Mouse (Mus musculus) limb, embryonic 14.5 days (tissue): ENCODE results near the gene Ovca2. TPM values are rescaled to one million over a fixed set of nuclear protein-coding genes. Genes with fewer than 3 reads are reported as not detected.
A peak's percentile ranks its signal among the peaks of the same experiment; 100 is the strongest.

ENCODE experiments used
- ATAC-seq: fragments of 200-750 bp; cut with Nextera tagmentation; 2 replicates; pipeline ENCODE4 v1.8.0; 2017; ENCODE audit warnings: low read depth, moderate number of reproducible peaks, moderate TSS enrichment; ENCODE audit not compliant: low FRiP score
- DNase-seq: peaks from one replicate; pipeline ENCODE4 v3.0.0-alpha.2; 2015; ENCODE audit warnings: low spot score
- H3K27ac ChIP-seq: fragments of 300-500 bp; sonication (generic); replicated peaks from 2 replicates; pipeline ENCODE4 v1.5.1; 2014; ENCODE audit warnings: low read depth, mild to moderate bottlenecking, low read length, moderate library complexity, mixed read lengths
- H3K27me3 ChIP-seq: fragments of 300-500 bp; sonication (generic); 2 replicates; pipeline ENCODE4 v1.6.1; 2014; ENCODE audit warnings: low read length, mixed read lengths; ENCODE audit not compliant: control insufficient read depth, insufficient read depth
- H3K36me3 ChIP-seq: fragments of 300-500 bp; sonication (generic); 2 replicates; pipeline ENCODE4 v1.6.1; 2014; ENCODE audit warnings: mild to moderate bottlenecking, low read length, moderate library complexity, mixed read lengths; ENCODE audit not compliant: control insufficient read depth, insufficient read depth
- H3K4me1 ChIP-seq: fragments of 300-500 bp; sonication (generic); 2 replicates; pipeline ENCODE4 v1.6.1; 2014; ENCODE audit warnings: antibody characterized with exemption, low read length, mixed read lengths; ENCODE audit not compliant: control insufficient read depth, insufficient read depth
- H3K4me2 ChIP-seq: fragments of 300-500 bp; sonication (generic); replicated peaks from 2 replicates; pipeline ENCODE4 v1.6.1; 2014; ENCODE audit warnings: low read depth, mild to moderate bottlenecking, low read length, moderate library complexity; ENCODE audit not compliant: severe bottlenecking
- H3K4me3 ChIP-seq: fragments of 300-500 bp; sonication (generic); replicated peaks from 2 replicates; pipeline ENCODE4 v1.5.1; 2014; ENCODE audit warnings: low read length
- H3K9ac ChIP-seq: fragments of 300-500 bp; sonication (generic); 2 replicates; pipeline ENCODE4 v1.6.1; 2014; ENCODE audit warnings: mild to moderate bottlenecking, low read depth, low read length, moderate library complexity; ENCODE audit not compliant: severe bottlenecking
- H3K9me3 ChIP-seq: fragments of 300-500 bp; sonication (generic); 2 replicates; pipeline ENCODE4 v1.6.1; 2016; ENCODE audit warnings: low read length; ENCODE audit not compliant: control insufficient read depth
- POLR2A ChIP-seq: fragments of 200-500 bp; IDR thresholded peaks from 2 replicates; pipeline ENCODE4 v1.8.0; 2012; ENCODE audit warnings: inconsistent platforms, mild to moderate bottlenecking, moderate library complexity, borderline replicate concordance; ENCODE audit not compliant: insufficient read depth, insufficient read length; ENCODE audit errors: extremely low read depth
- WGBS: fragments of 180-500 bp; shearing (Covaris S2); extraction: QIAGEN DNeasy Blood & Tissue Kit; methylation state at CpG from one replicate; pipeline ENCODE4 v1.1.7; 2014; 5-methylcytosine and 5-hydroxymethylcytosine counted together
- polyA plus RNA-seq, 2 experiments: library from polyadenylated mRNA; depleted of rRNA in 1 of 2; stranded (reverse) in 1 of 2; unstranded in 1 of 2; fragments of >200 nt; fragmentation: Nextera tagmentation in 1 of 2; extraction: Ambion mirVana in 1 of 2; gene quantifications; 2 replicates each; pipeline versions ENCODE4 v1.2.1 to v1.2.3; 2012 to 2014

Ovca2 gene
- polyA plus RNA-seq, 2 experiments: 22.5 to 30.3 TPM

DNA sequence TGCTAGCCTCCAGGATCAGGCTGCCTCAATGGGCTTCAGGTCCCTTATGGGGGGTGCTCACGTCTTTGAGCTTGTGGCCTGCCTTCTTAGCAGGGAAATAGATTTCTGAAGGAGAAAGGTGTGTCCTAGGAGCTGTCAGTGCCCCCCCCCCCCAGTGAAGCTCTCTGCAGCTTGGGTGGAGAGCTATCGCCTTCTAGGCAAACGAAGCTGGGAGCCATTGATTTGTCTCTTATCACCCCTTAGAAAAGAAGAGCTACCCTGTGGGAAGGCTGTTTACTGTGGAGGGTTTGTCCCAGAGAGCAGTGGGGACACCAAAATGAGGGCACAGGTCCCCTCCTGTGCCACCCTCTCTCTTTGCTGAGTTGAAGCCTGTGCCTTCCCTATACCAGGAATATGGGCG is 31.5 kb upstream of the Ovca2 start:
- no peaks in the 10 kb centered on the region for H3K9me3 ChIP-seq
- 77% methylated on average over 4 of the region's 4 CpGs for WGBS
- H3K27ac ChIP-seq: no peak overlapping the region
- H3K27me3 ChIP-seq: no peaks in the 10 kb centered on the region
- no peak overlapping the region for H3K4me2 ChIP-seq
- TF ChIP-seq POLR2A: no peak
- H3K4me3 ChIP-seq: no peak overlapping the region
- DNase-seq: no peak
- no peak overlapping the region for H3K9ac ChIP-seq
- peaks cover 19% of the 10 kb centered on the region for H3K4me1 ChIP-seq
- H3K36me3 ChIP-seq: no peaks in the 10 kb centered on the region
- ATAC-seq: no peak

DNA sequence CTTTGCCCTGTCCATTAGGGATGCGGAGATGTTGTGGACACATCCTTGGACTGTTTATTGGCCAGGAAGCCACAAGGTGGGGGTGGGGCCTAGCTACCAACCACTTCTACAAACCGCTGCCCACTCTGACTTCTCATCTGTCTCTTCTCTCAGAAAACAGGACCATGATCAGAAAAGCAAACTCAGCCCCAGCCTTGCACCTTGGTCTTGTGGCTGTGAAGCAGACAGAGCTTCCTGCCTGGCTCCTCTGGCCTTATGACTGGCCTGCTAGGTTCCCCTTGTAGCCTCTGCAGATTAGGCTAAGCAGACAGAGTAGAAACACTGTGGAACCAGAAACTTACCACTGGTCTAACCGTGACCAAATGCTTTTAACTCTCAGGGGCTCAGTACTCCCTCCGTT is 30.7 kb upstream of the Ovca2 start:
- WGBS: 65% methylated on average over 4 of the region's 4 CpGs
- DNase-seq: no peak
- no peak overlapping the region for H3K4me3 ChIP-seq

DNA sequence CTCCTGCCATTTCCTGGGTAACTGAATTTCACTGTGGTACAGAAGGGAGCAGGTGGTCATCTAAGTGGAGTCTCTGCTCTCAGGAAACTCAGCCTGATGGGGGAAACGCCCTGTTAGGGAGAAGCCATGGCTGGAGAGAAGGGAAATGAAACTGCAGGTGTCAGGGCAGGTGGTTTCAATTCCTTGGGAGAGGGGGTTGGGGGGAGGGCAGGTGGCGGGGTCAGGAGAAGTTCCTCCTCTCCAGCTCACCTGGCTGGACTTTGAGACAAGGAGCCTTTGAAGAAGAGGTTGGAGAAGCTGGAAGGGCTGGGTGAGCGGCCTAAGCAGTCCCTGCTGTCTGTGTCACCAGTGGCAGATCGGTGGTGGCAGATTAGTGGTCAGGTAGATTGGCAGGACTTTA is 27.7 kb upstream of the Ovca2 start:
- peaks cover 3% of the 10 kb centered on the region; the same call in 1 of the 2 replicates for H3K4me1 ChIP-seq
- WGBS: 69% methylated on average over 4 of the region's 4 CpGs
- no peaks in the 10 kb centered on the region for H3K27me3 ChIP-seq
- TF ChIP-seq POLR2A: no peak
- H3K27ac ChIP-seq: no peak overlapping the region
- H3K4me3 ChIP-seq: no peak overlapping the region
- ATAC-seq (no peak), DNase-seq (no peak)
- H3K36me3 ChIP-seq: no peaks in the 10 kb centered on the region
- H3K9ac ChIP-seq: no peak overlapping the region
- no peak overlapping the region for H3K4me2 ChIP-seq
- no peaks in the 10 kb centered on the region for H3K9me3 ChIP-seq

More for the DNA sequence above, 30.7 kb upstream of the Ovca2 start:
- H3K4me2 ChIP-seq: no peak overlapping the region
- H3K36me3 ChIP-seq: no peaks in the 10 kb centered on the region
- TF ChIP-seq POLR2A: no peak
- no peak overlapping the region for H3K9ac ChIP-seq
- no peak overlapping the region for H3K27ac ChIP-seq
- H3K9me3 ChIP-seq: no peaks in the 10 kb centered on the region
- ATAC-seq: no peak
- peaks cover 19% of the 10 kb centered on the region for H3K4me1 ChIP-seq
- no peaks in the 10 kb centered on the region for H3K27me3 ChIP-seq

DNA sequence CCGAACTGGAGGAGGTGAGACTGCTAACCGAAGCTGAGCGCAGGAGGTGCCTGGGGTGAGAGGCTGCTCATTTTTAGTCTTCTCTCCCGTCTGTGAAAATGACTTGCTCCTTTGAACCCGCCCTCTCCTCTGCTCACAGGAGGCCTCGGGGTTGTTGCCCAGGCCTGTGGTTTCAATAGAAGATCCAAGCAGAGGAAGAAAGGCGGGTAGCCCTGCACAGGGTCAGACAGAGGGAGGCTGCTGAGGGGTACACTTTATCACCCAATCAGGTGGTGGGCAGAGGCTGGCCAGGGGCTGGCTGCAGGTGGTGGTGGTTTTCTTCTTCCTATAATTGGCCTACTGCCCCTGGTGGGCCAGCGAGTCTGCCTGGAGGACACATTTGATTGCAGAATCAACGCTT is 25.8 kb upstream of the Ovca2 start:
- Histone ChIP-seq H3K36me3 (no peaks in the 10 kb centered on the region), H3K4me3 (no peak overlapping the region), H3K9me3 (no peaks in the 10 kb centered on the region), H3K27me3 (no peaks in the 10 kb centered on the region), H3K27ac (no peak overlapping the region), H3K4me2 (no peak overlapping the region), H3K9ac (no peak overlapping the region), H3K4me1 (peaks cover 3% of the 10 kb centered on the region; the same call in 1 of the 2 replicates)
- TF ChIP-seq POLR2A: no peak
- DNase-seq (no peak), ATAC-seq (no peak)
- WGBS: 43% methylated on average over 9 of the region's 9 CpGs

DNA sequence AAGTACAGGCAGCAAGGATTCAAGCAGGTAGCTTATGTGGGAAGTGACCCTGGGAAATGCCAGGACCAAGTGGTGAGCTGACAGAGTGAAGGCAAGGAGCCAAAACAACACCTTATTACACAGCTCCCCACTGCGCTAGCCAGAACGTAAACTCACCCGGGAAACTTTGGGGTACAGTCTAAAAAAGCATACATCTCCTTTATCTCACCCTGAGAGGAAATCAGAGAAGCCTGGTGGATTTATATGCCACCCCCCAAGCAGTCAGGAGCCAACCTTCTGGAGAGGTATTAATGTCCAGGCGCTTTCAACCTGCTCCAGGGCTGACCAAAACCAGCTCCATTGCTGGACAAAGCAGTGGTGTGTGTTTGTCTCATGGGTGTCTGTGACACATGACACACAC is 25.3 kb upstream of the Ovca2 start:
- WGBS: 75% methylated on average over 4 of the region's 4 CpGs
- no peak for TF ChIP-seq POLR2A
- Histone ChIP-seq H3K36me3 (no peaks in the 10 kb centered on the region), H3K4me3 (no peak overlapping the region), H3K4me2 (no peak overlapping the region), H3K9me3 (no peaks in the 10 kb centered on the region), H3K27ac (no peak overlapping the region), H3K27me3 (no peaks in the 10 kb centered on the region), H3K9ac (peak overlapping the region; percentile 12; the same call in 1 of the 2 replicates), H3K4me1 (peaks cover 3% of the 10 kb centered on the region; the same call in 1 of the 2 replicates)
- ATAC-seq: no peak
- no peak for DNase-seq

DNA sequence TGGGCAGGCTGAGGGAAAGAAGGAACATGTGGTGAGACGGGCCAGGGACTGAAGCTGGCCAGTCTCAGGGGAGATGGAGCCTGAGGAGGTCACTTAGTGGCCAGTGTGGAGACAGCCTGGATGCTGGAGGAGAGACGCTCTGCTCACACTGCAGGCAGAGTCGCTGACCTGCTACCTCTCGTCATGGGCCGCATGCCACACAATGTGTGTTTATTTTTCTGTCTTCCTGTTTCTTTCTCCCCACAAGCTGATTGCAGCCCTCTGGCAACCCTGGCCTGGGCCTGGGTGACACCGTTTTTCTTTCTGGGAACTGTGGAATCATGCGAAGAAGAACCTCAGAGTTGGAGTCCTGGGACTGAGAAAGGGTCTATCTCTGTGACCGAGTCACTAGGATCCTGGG is 23.1 kb upstream of the Ovca2 start:
- Histone ChIP-seq H3K9me3 (no peaks in the 10 kb centered on the region), H3K9ac (no peak overlapping the region), H3K4me3 (no peak overlapping the region), H3K27me3 (0 out of 2 replicates have a peak, but pooled peaks cover under 1% of the 10 kb centered on the region), H3K4me1 (peaks cover 3% of the 10 kb centered on the region; the same call in 1 of the 2 replicates), H3K27ac (no peak overlapping the region), H3K36me3 (no peaks in the 10 kb centered on the region), H3K4me2 (no peak overlapping the region)
- no peak for ATAC-seq
- no peak for TF ChIP-seq POLR2A
- WGBS: 64% methylated on average over 8 of the region's 8 CpGs
- DNase-seq: no peak
